Mouse (Mus musculus): Measurements from ENCODE around the gene Gria2.

Gene Gria2

DNA sequence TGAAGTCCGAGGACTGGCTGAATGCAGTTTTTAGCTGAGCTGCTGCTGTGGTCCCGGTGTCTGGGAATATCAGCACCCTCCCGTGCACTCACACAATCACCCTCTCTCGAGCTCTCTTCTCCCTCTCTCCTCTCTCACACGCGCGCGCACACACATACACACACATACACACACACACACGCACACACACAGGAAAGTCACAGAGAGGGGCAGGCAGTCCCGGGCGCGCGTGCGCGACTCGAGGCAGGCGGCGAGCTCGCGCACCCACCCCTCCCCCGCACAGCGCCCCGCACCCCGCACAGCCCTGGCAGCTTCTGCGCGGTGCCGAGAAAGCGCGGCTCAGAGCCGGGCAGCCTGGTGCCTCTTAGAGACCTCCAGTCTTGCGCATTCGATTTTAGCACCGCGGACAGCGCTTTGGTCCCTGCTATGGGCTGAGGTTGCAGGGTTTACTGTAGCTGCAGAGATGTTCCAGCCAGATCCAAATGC, at the start of gene Gria2:
TSS of gene Gria2 (minus strand) at position 240 of the 486 bp plus-strand sequence.
- DNase-seq, result peak; percentile 64

DNA sequence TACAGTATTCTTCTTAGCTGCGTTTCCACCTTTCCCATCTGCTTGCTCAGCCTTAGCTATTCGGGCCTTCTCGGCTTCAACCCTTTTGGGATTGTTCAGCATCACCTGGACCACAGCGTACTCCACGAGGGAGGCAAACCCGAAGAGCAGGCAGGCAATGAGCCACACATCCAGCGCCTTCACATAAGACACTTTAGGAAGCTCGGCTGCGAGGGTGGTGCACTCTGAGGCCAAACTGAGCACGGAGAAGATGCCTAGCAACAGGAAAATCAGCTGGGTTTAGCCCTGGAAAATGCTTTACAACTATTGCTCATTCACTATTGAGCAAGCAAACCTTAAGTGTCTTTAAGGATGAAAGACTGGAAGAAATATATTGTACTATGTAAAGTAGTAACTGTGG, 48.3 kb upstream of the Gria2 start:
- no peak for DNase-seq

DNA sequence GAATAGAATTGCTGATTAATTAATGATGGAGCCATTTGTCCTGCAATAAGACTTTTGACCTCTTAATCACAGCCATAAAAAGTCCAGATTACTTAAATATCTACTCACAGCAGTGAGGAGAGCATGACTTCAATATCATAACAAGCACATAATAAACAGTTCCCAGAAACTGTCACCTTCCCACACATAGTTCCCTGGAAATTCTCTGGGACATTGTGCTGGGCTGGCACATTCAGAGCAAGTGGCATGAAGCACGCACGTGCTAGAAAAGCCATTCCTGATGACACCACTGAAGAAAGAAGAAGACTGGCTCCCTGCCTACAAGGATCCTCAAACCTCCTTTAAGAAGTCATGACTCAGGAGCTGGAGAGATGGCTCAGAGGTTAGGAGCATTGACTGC, 43.0 kb upstream of the Gria2 start:
- no peak for DNase-seq

DNA sequence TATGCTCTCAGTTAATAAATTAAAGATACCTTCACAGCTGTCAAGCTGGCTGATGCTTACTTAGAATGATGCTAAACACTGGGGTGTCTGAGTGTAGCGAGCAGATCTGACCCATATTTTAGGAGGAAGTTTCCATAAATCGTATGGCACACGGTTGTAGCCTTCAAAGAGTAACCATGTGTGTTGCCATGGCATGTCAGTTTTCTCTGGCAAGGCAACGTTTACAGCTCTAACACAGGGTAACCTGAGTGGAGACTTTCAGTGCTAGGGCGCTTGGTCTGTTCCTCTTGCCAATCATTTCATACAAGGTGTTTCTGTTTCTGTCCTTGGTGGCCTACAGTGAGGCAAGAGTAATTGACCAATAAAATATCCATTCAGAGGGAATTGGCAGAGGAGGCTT, 37.2 kb upstream of the Gria2 start:
- no peak for DNase-seq

DNA sequence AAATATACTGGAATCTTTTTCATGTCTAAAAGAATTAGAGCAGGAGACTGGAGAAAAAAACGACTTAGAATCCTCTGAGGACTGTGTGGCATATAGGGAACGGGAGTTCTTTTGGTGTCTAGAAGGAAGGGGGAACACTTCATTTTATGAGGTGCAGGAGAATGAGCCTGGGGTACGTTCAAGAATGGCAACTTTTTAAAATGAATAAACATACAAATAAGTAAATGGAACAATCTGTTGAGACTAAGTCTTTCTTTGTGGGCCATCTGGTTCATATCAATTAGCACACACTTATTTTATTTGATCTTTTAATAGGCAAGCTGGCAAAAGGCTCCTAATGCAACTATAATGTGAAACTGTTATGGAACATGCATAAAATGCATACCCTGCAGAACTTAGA, 34.9 kb upstream of the Gria2 start:
- DNase-seq, result no peak

DNA sequence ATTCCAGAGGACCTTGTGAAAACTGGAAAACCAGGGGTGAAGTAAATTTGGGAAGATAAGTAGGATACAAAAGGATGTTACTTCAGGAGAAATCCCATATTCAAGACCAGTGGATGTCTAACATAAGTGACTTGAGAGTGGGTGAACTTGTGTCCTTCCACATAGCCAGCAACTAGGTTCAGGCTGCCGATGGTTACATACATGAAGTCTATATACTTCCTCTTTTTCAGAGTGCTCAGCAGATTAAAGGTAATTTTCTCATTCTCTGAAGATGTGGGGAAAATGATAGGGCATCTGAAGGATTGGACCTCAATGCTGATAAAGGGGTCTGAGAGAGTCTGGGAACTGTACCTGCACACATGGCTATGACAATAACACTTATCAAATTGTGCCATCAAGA, 21.3 kb upstream of the Gria2 start:
- no peak for DNase-seq

DNA sequence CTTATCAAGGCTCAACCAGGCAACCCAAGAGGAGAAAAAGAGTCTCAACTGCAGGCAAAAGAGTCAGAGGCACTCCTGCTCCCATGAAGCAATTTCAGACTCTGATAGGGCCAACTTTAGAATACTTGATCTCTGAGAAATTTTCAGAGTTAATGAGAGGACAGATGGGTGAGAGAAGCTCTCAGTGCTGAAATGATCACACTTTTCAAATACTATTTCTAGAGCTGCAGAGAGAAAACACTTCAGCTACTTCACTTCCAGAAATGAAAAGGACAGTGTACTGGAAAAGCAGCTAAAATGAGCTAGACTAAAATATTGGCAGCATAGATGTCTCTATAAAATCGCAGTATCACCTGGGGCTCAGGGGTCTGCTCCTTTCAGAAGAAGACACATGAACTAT, 16.0 kb upstream of the Gria2 start:
- DNase-seq, result no peak

DNA sequence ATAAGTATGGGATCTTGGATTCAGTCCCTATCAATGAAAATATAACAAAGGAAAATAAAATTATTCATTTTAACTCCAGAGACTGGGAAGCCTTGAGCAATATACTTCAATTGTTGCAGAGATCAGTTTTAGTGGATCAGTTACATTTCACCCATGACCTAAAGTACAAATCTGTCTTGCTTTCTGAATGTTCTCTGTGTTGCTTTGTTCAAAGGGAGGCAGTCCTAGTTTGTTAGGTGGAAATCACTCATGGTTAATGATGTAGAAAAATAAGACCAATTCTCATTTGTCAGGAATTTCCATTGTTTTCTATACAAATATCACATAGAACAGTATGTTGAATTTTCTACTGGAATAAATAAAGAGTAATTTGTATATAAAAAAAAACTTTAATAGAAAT, 11.1 kb upstream of the Gria2 start:
- DNase-seq, result no peak

DNA sequence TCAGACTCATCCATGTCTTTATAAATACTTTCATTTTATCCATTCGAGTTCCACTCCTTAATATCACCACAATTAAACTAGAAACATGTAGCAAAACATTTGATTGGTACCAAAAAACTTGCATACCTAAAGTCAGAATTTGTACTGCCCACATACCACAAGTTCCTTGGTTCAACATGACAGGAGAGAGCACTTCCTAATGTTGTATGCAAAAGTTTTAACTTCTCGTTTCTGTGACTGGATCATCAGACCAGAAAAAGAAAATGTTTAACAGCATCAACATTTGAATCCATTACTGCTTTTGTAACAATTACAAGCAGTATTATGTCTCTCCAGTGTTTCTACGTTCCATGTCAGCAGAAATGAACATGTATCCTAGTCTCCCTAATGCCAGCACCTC, 9.6 kb upstream of the Gria2 start:
- no peak for DNase-seq

DNA sequence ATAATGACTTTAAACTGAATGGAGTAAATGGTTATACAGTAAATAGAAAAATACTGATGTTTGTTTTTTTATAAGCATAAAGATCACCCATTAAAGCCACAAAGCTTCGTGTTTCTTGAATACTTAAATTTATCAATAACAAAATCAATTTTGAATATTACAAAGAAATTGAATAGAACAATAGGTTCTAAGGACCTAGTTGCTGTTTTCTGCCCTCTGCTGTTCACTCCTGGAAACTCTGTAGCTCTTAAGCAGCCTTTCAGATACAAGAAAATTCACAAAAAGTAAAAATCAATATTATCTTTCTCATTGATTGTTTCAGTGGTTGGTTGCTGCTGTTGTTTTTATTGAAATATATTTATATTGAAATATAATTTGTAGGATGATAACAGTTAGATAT, 2.7 kb upstream of the Gria2 start:
- no peak for DNase-seq

DNA sequence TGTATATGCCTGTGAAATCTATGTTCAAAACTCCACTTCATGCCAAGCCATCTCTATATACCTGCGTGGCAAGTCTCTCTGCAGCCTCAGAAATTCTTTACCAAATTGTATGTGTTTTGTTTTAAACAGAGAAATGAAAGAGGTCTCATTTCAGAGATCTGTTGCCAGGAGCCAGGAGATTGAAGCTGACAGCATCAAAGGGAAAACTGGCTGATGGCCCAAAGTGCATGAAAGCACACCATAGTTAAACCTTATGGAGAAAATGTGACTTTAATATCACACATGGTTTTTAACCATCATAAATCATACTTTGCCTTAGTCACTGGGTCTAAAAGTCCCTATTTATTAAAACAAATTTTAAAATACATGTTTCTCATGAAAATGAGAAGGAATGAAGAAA, 1.2 kb upstream of the Gria2 start:
- DNase-seq, result no peak

DNA sequence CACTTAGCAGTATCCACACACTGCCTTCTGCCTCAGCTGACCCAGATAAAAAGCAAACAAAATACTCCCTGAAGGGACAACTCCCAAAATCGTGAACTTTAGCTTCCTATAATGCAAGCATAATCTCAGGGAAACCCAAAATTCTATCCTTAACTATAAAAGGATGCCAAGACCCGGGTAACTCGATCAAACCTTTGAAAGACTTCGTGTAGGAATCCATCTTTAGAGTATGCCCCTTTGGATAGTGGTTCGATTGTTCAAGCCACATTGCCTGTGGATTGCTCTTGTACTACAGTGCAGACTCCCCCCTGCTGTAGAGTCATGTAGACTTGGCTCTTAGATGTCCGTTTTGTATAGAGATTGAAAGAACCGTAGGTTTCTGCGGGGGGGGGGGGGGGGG, 576 bp upstream of the Gria2 start:
- no peak for DNase-seq

DNA sequence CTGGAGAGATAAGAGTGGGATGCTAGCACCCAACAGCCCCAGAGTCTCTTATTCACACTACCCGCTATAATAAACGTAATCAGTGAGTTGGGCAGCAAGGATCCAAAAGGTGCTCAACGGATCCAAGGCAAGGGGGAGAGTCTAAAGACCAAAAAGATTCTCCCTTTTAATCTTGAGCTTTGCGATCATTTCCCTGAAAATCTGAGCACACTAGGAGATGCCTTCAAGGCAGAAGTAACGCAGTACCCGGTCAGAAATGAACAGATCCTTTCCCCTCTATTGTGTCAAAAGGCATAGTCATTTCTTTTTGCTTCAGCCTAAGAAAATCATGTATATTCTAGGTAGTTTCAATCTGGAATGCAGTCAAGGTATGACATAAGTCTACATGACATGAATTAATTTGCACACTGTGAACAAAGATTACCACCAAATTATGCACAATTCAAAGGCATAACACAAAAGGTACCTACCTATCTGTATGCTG, 766 bp downstream of the Gria2 start:
- no peak for DNase-seq

DNA sequence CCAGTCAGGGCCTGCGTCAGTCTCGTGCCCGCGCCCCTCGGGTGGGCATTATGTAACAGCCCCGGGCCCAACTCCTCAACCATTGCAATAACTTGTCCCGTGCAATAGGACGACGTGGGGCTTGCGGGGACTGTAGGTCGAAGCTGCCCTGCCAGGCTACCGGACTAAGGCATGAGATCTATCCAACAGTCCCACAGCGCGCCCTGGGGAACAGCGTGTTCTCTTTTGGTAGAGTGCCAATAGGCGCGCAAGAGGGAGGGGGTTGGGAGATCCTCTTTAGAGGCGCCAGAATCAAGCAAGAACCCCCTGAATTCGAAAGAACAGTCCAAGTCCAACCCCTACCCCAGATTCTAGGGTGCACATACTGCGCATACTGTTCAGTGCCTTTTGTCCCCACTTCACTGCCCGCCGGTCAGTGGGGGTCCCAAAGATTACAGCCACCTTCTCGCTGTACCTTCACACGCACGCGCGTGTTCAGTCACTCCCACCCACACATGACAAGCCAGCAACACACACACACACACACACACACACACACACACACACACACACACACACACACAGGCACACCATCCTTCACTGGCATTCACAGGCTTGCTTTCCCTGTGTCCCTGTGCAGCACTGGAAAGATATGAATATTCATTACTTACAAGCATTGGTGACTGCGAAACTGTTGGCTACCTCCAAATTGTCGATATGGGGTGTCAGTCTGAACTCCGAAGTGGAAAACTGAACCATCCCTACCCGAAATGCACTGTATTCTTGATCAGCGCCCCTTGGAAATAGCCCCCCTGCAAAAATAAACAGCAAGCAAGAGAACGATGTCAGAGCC, 1.4 kb downstream of the Gria2 start:
- peak; percentile 15 for DNase-seq

DNA sequence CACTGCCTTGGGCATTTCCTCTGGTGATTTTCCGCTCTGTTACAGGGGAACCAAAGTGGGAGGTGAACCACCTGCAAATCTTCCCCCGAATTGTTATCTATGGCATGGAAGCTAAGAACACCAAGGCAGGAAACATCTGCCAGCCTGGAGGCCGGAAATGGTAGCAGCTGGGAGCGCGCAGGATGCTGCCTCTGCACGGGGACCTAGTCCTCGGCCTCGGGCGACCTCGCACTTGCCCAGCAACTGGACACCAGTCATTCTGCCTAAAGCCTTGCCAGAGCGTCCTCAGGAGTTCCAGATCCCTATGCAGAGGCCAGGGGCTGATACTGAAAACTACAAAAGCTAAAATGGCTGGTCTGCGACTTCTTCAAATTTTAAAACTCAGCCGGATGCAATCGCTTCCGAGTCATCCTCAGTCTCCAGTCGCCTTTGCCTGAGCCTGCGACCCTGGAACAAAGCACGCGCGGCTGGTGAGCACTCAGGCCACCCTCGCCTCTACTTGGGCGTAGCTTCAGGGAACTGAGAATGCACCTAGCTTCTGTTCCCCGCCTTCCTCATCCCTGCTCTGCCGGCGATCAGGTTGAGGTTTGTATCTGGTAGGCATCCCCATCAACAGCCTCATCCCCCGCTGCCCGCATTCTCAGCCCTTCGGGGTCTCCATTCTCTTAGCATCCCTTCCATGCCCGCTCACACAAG, 2.2 kb downstream of the Gria2 start:
- DNase-seq, result peak; percentile 49

DNA sequence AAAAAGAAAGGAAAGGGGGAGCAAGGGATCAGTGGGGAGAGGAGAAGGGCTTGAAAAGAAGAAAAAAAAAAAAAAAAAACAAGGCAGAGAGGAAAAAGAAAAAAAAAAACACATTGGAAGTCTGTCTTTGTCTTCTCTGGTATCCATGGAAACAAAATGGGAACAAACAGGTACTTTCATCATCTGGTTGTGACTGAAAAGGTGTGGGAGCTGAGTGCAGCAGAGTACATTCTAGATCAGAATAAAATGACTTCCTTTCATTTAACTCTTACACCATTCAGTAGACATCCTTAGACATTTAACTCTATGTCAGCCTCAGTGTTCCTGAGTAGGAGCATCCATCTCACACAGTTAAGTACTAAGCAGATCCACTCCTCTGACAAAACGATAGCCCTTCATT, 4.7 kb downstream of the Gria2 start:
- no peak for DNase-seq

DNA sequence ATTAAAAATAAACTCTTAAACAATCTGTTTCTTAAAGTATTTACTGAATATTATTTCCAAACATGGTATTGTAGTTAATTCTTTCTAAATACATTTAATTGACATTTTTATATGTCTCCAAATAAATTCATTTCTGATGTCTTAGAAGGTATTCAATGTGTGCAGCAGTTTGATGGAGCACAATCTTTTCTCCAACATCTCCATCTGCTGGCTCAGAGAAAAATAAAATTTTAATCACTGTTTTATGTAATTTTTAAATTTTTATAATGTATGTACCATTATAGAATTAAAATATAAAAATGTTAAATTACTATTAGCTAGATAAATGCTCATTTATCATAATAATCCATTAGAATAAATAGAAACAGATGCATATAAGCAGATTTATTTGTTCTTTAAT, 5.9 kb downstream of the Gria2 start:
- DNase-seq, result no peak

DNA sequence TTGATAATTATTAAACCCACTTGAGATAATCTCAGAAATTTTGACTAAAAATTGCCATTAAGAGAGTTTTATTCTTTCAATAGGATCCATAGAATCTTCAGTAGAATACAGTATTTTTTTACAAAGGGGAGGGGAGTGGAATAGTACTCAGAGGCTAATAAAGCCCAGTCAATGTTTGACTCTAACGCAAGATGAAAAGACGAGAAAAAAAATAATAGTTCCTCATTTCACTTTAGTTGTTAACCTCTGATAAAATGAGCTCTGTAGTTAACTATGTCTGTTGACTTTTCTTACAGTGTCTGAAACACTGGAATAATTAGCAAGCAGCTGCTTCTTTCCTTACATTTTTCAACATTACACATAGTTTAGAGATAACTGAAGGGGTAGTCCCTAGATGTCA, 7.4 kb downstream of the Gria2 start:
- no peak for DNase-seq

DNA sequence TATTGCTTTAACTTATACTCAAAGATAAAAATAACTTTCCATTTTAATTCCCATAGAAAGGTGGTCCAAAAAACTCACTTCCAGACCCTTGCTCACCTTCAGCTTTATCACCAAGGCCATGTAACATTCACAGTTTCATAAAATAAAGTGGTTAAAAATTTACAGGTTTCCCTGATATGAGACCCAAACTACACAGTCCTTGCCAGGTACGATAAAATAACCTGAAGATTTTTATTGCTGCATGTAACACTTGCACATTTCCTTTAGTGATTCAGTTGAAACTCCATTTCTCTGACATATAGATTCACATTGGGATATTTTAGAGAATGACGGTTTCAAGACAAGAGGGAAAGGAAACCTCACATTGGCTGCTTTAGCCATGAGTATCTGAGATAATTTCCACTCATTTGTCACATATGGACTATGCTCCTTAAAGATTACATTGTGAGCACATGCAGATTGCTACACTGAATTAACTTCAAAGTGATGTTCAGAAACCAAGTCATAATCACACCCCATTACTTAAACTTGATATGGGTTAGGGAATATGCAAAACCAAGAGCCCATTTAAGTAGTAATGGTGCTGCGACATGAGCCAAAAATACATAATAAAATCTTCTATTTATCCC, 15.4 kb downstream of the Gria2 start:
- DNase-seq, result no peak

DNA sequence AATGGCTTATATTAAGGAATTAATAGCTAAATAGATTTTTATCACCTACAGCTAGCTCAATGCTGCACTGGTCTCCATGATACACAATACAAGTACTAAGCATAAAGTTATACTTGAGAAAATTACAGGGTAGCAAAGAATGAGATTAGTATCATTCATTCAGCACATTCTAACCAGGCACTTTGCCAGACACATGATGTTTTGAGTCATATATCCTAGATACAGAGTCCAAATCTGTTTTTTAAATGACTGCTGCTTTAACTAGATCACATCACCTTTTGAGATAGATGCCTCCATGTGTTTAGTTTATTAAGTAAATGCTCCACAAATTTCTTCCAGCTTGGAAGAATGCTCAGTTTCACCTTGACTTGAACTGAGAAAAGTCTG, 21.5 kb downstream of the Gria2 start:
- DNase-seq, result no peak

DNA sequence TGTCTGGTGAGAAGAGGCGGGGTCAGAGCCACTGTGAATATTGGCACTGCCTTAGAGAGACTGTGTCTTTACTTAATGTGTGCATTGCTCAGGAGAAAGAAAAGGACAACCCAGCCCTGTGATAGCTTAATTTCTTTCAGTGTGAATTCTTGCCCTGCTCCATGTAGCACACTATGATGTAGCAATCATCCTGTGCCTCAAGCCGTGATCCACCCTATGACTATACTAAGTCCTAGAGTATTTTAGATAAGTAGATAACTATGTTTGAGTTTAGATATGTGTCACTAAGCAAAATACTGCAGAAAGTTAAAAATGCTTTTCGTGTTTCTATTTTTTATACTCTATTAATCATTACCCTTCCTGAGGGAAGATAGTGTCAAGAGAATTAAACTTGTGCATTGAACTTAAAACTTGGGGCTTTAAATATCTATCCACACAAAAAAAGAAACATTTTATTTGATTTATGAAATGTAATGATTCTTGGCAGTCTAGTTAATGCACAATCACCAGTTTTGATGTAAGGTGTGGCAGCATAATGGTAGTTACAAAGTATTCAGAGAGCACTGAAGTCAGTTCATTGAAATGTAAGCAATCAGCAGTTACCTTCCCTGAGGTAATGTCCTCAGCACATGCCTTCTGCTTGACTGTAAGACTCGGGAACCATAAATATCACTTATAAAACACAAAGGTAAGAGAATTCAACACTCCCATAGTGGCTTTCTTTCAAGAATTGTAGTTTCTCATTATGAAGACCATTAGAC, 22.1 kb downstream of the Gria2 start:
- DNase-seq, result no peak

DNA sequence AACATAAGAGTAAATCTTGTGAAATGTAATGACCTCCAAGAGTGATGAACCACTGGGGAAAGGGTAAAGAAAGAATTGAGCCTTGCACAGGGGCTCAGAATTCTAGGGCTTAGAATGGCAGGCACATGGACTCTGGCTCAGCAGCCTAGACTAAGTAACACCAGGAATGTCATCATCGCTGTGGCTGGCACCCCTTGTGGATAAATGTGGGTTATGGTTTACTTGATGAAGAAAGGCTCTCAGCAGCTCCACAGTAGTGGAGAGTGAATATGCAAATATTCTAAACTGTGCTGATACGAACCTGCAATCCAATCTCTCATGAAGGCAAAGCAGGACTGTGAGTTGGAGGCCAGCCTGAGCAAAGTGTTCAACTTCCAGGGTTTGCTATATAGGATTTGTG, 26.0 kb downstream of the Gria2 start:
- no peak for DNase-seq

DNA sequence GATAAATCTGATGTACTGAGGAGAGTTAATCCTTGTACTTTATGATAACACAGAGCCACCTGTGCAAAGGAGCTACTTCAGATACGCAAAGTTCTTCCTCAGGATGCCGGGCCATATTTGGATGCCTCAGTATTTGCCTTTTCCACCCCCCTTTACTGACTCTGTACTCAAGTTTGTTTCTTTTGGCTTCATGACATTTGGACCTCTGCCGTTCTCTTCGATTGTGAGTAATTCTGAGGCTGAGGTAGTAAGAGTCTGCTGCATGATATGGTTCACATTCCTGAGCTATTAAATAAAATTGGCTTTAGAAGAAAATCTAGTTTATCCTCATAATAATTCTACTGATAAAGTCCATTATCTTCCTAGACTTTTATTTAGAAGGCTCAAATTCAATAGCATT, 26.7 kb downstream of the Gria2 start:
- no peak for DNase-seq
